Mouse (Mus musculus) embryo, embryonic 10.5 days (tissue): ENCODE data around the gene Madcam1.

Experiments used
- DNase-seq: peaks from one replicate; pipeline ENCODE4 v3.0.0-alpha.2; 2015; ENCODE audit warnings: low spot score

Gene Madcam1

GRCm38 (mm10) chr10:79712029-79712428 lies 47.7 kb downstream of the Madcam1 start:
- DNase-seq = peak; percentile 53

GRCm38 (mm10) chr10:79712499-79713126 lies 48.3 kb downstream of the Madcam1 start:
- peak; percentile 88 for DNase-seq

- no peak for DNase-seq
Observed at GRCm38 (mm10) chr10:79713163-79713562, 48.8 kb downstream of the Madcam1 start.

- DNase-seq = no peak
Observed at GRCm38 (mm10) chr10:79714996-79715395, 50.6 kb downstream of the Madcam1 start.

GRCm38 (mm10) chr10:79716254-79716987 lies 52.1 kb downstream of the Madcam1 start, which contains the start of gene Hcn2:
Hcn2 (plus strand) TSS chr10:79716634.
- DNase-seq = no peak

- DNase-seq = no peak
Observed at GRCm38 (mm10) chr10:79716988-79717355, 52.6 kb downstream of the Madcam1 start.

GRCm38 (mm10) chr10:79717640-79718357 lies 53.4 kb downstream of the Madcam1 start:
- DNase-seq = peak; percentile 91
